Comparison of ENCODE assay signal across 20 mouse cellular contexts in genomic region chr2:14494132-14494531, GRCm38 (mm10).
DNase-seq lines count a peak whose midpoint lies in the region; ATAC-seq lines count a peak whose summit lies in the region.
"Had no signal": no experiment of that assay in that cellular context is flagged by ENCODE, and none has a peak within 500 bp of the region (broad histone marks: within the 10 kb centered on the region; RNA-seq: fewer than 3 reads in every experiment).

No protein-coding gene starts in this region.

- peak; percentile 32 for DNase-seq in adrenal gland, postnatal 14 days
- no peak for DNase-seq in adrenal gland, postnatal 25 days
- no peak for DNase-seq in heart, postnatal 25 days (ENCODE audit: low spot score)
- DNase-seq in 416B (ENCODE audit: low read depth): peak; percentile 16
- peak; percentile 19 for DNase-seq in fibroblast of lung, adult 2 months (ENCODE audit: low read depth)
- no peak for DNase-seq in liver, embryonic 11.5 days (ENCODE audit: low spot score)
- no peak for DNase-seq in B cell, adult 2 months
- DNase-seq: cerebellum, adult 9-11 months; kidney, adult 9 months; kidney, postnatal 25 days; lung, adult 18-20 months; retina, postnatal 1 day; right cerebral cortex, postnatal 4 days had no signal

- no peak overlapping the region for H3K4me3 ChIP-seq in heart, embryonic 15.5 days
- no peak overlapping the region for H3K4me3 ChIP-seq in liver, embryonic 11.5 days (ENCODE audit: low read depth, low read length)
- H3K4me3 ChIP-seq: embryonic facial prominence, embryonic 12.5 days; hindbrain, embryonic 13.5 days; left cerebral cortex, adult 2 months; limb, embryonic 10.5 days had no signal

- peak overlapping the region; percentile 32 for H3K27ac ChIP-seq in heart, embryonic 15.5 days
- no peak overlapping the region for H3K27ac ChIP-seq in liver, embryonic 11.5 days (ENCODE audit: low read depth, low read length)
- H3K27ac ChIP-seq: embryonic facial prominence, embryonic 12.5 days; hindbrain, embryonic 13.5 days; left cerebral cortex, adult 2 months; limb, embryonic 10.5 days had no signal

- 28% methylated on average over 5 of the region's 5 CpGs for WGBS in heart, embryonic 15.5 days
- WGBS in liver, embryonic 11.5 days: 70% methylated on average over 5 of the region's 5 CpGs

- no peaks in the 10 kb centered on the region for H3K36me3 ChIP-seq in heart, embryonic 15.5 days
- no peaks in the 10 kb centered on the region for H3K36me3 ChIP-seq in liver, embryonic 11.5 days (ENCODE audit: control insufficient read depth, insufficient read depth, low read length)
- H3K36me3 ChIP-seq: embryonic facial prominence, embryonic 12.5 days; hindbrain, embryonic 13.5 days; limb, embryonic 10.5 days had no signal

- intact Hi-C loops in heart, postnatal 25 days (cut with DNase I): loop anchor here (10.0 kb wide), 1 partner anchor 111 kb away; the partner anchor contains the start of gene Cacnb2

- H3K9ac ChIP-seq in heart, embryonic 15.5 days: no peak overlapping the region
- H3K9ac ChIP-seq in liver, embryonic 11.5 days (ENCODE audit: low read depth, low read length): no peak overlapping the region
- H3K9ac ChIP-seq: embryonic facial prominence, embryonic 12.5 days; hindbrain, embryonic 13.5 days had no signal

- no peaks in the 10 kb centered on the region for H3K27me3 ChIP-seq in heart, embryonic 15.5 days
- H3K27me3 ChIP-seq in liver, embryonic 11.5 days (replicated peaks; ENCODE audit: control insufficient read depth, insufficient read depth, low read length): no peaks in the 10 kb centered on the region
- H3K27me3 ChIP-seq: embryonic facial prominence, embryonic 12.5 days; hindbrain, embryonic 13.5 days had no signal

- no peak overlapping the region for H3K4me2 ChIP-seq in heart, embryonic 15.5 days
- H3K4me2 ChIP-seq in liver, embryonic 11.5 days: no peak overlapping the region
- H3K4me2 ChIP-seq: embryonic facial prominence, embryonic 12.5 days; hindbrain, embryonic 13.5 days had no signal

- peaks cover 24% of the 10 kb centered on the region for H3K4me1 ChIP-seq in heart, embryonic 15.5 days (replicated peaks)
- no peaks in the 10 kb centered on the region for H3K4me1 ChIP-seq in liver, embryonic 11.5 days (replicated peaks; ENCODE audit: control insufficient read depth, insufficient read depth, low read length)
- H3K4me1 ChIP-seq: embryonic facial prominence, embryonic 12.5 days; hindbrain, embryonic 13.5 days; limb, embryonic 10.5 days had no signal

- no peaks in the 10 kb centered on the region for H3K9me3 ChIP-seq in heart, embryonic 15.5 days (replicated peaks)
- no peaks in the 10 kb centered on the region for H3K9me3 ChIP-seq in liver, embryonic 11.5 days (ENCODE audit: control insufficient read depth, low read length)
- H3K9me3 ChIP-seq: embryonic facial prominence, embryonic 12.5 days; hindbrain, embryonic 13.5 days; limb, embryonic 10.5 days had no signal

- ATAC-seq in heart, embryonic 15.5 days (replicated peaks; ENCODE audit: insufficient number of reproducible peaks, insufficient read depth, low FRiP score, low read depth): no peak
- no peak for ATAC-seq in liver, embryonic 11.5 days (replicated peaks; ENCODE audit: low FRiP score)
- ATAC-seq: forebrain, embryonic 16.5 days; midbrain, embryonic 16.5 days had no signal

Comparison
In these comparisons a context has a peak if more than half of its experiments do, and no peak if none do; other contexts are left out.
1. DNase-seq: peak in adrenal gland, postnatal 14 days (single experiment), 416B (single experiment) and fibroblast of lung, adult 2 months (single experiment); none in adrenal gland, postnatal 25 days (single experiment), heart, postnatal 25 days (single experiment), liver, embryonic 11.5 days (single experiment) and B cell, adult 2 months (0 of 2).